Mouse (Mus musculus) olfactory bulb, adult 2 months (tissue): ENCODE data around the gene 4930519P11Rik. TPM values are rescaled to one million over a fixed set of nuclear protein-coding genes. Genes with fewer than 3 reads are reported as not detected.

Experiments used
- H3K27ac ChIP-seq: fragments of 200-500 bp; 2 replicates; pipeline ENCODE4 v1.5.1; 2012; ENCODE audit warnings: low read depth, low read length; ENCODE audit not compliant: insufficient read depth
- H3K4me1 ChIP-seq: fragments of 200-500 bp; 2 replicates; pipeline ENCODE4 v1.6.1; 2012; ENCODE audit warnings: low read length; ENCODE audit not compliant: control insufficient read depth, insufficient read depth
- H3K4me3 ChIP-seq: fragments of 200-500 bp; 2 replicates; pipeline ENCODE4 v1.5.1; 2012; ENCODE audit warnings: mild to moderate bottlenecking, low read depth, low read length, moderate library complexity; ENCODE audit not compliant: insufficient read depth
- CTCF ChIP-seq: fragments of 200-500 bp; IDR thresholded peaks from 2 replicates; pipeline ENCODE4 v1.5.1; 2012; ENCODE audit warnings: low read depth, mild to moderate bottlenecking, low read length, moderate library complexity; ENCODE audit not compliant: insufficient read depth
- POLR2A ChIP-seq: fragments of 200-500 bp; IDR thresholded peaks from 2 replicates; pipeline ENCODE4 v1.6.1; 2012; ENCODE audit warnings: mild to moderate bottlenecking, low read depth, low read length, moderate library complexity; ENCODE audit not compliant: insufficient read depth
- WGBS: fragments of 180-500 bp; shearing (Covaris S2); methylation state at CpG from one replicate; pipeline ENCODE4 v1.1.7; 2018; 5-methylcytosine and 5-hydroxymethylcytosine counted together
- polyA plus RNA-seq: library from polyadenylated mRNA; stranded (reverse); fragments of >200 nt; gene quantifications from 2 replicates; pipeline ENCODE4 v1.2.4, GENCODE M21; 2012; ENCODE audit warnings: low replicate concordance; ENCODE audit not compliant: missing spikeins, insufficient read depth, insufficient read length

The 4930519P11Rik gene
- polyA plus RNA-seq, 1 experiment, result not detected

GRCm38 (mm10) chr2:154597399-154597798 is 15.8 kb downstream of the 4930519P11Rik start:
- peaks cover 2% of the 10 kb centered on the region; the same call in 1 of the 2 replicates for H3K4me1 ChIP-seq
- 94% methylated on average over 3 of the region's 3 CpGs for WGBS
- H3K27ac ChIP-seq, result no peak overlapping the region
- TF ChIP-seq POLR2A, result no peak
- no peak for TF ChIP-seq CTCF
- no peak overlapping the region for H3K4me3 ChIP-seq

GRCm38 (mm10) chr2:154595775-154596174 is 17.5 kb downstream of the 4930519P11Rik start:
- TF ChIP-seq POLR2A, result no peak
- TF ChIP-seq CTCF, result no peak
- 66% methylated on average over 5 of the region's 5 CpGs for WGBS
- no peak overlapping the region for H3K27ac ChIP-seq
- H3K4me1 ChIP-seq, result no peaks in the 10 kb centered on the region
- H3K4me3 ChIP-seq, result no peak overlapping the region

- no peaks in the 10 kb centered on the region for H3K4me1 ChIP-seq
- TF ChIP-seq POLR2A (no peak), CTCF (no peak)
- WGBS, result 80% methylated on average over 3 of the region's 3 CpGs
- no peak overlapping the region for H3K27ac ChIP-seq
- H3K4me3 ChIP-seq, result no peak overlapping the region
Observed at GRCm38 (mm10) chr2:154593025-154593424, 20.2 kb downstream of the 4930519P11Rik start.

- H3K4me3 ChIP-seq, result no peak overlapping the region
- no peaks in the 10 kb centered on the region for H3K4me1 ChIP-seq
- WGBS, result 87% methylated on average over 3 of the region's 3 CpGs
- H3K27ac ChIP-seq, result no peak overlapping the region
- no peak for TF ChIP-seq CTCF
- TF ChIP-seq POLR2A, result no peak
Observed at GRCm38 (mm10) chr2:154591239-154591638, 22.0 kb downstream of the 4930519P11Rik start.

GRCm38 (mm10) chr2:154589051-154589450 is 24.2 kb downstream of the 4930519P11Rik start:
- 62% methylated on average over 4 of the region's 4 CpGs for WGBS
- TF ChIP-seq POLR2A, result no peak
- TF ChIP-seq CTCF, result no peak
- H3K4me1 ChIP-seq, result peaks cover 12% of the 10 kb centered on the region
- no peak overlapping the region for H3K4me3 ChIP-seq
- H3K27ac ChIP-seq, result no peak overlapping the region

GRCm38 (mm10) chr2:154586405-154586804 is 26.8 kb downstream of the 4930519P11Rik start:
- TF ChIP-seq CTCF, result no peak
- TF ChIP-seq POLR2A, result no peak
- Histone ChIP-seq H3K27ac (no peak overlapping the region), H3K4me3 (no peak overlapping the region), H3K4me1 (peaks cover 19% of the 10 kb centered on the region)
- 73% methylated on average over 5 of the region's 5 CpGs for WGBS

- Histone ChIP-seq H3K4me3 (no peak overlapping the region), H3K4me1 (peaks cover 26% of the 10 kb centered on the region), H3K27ac (no peak overlapping the region)
- WGBS, result 34% methylated on average over 17 of the region's 17 CpGs
- TF ChIP-seq POLR2A (no peak), CTCF (no peak)
Observed at GRCm38 (mm10) chr2:154584931-154585601, 28.2 kb downstream of the 4930519P11Rik start.

- Histone ChIP-seq H3K4me1 (peaks cover 26% of the 10 kb centered on the region), H3K4me3 (no peak overlapping the region), H3K27ac (peak overlapping the region; percentile 35)
- WGBS, result 35% methylated on average over 15 of the region's 15 CpGs
- no peak for TF ChIP-seq POLR2A
- TF ChIP-seq CTCF, result no peak
Observed at GRCm38 (mm10) chr2:154583906-154584872, 29.0 kb downstream of the 4930519P11Rik start.

- Histone ChIP-seq H3K27ac (no peak overlapping the region), H3K4me3 (no peak overlapping the region), H3K4me1 (peaks cover 38% of the 10 kb centered on the region)
- TF ChIP-seq POLR2A (no peak), CTCF (no peak)
- WGBS, result 97% methylated on average over 1 of the region's 1 CpGs
Observed at GRCm38 (mm10) chr2:154581421-154581820, 31.8 kb downstream of the 4930519P11Rik start.
